Mouse (Mus musculus): Measurements from ENCODE around the gene Me3.

DNA sequence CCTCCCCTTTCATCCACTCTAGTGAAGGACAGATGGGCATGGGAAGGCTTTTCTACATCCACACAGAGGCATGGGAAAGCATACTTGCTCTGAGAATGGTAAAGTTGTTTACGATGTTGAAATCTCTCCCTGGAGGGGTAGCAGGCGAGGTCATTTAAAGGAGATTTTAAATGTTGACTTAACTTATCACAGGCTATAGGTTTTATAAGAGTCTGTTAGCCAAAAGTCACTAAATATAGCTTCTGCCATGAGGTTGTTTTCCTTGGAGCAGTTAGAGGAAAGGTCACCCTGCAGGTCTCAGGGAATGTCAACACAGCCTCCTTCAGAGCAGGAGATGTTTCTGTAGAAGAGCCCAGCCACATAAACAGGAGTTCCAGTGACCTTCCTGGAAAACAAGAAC, 85.3 kb downstream of the Me3 start:
- TF ChIP-seq CTCF (IDR thresholded peaks at IDR 0.05; ENCODE audit: extremely low read depth, insufficient read depth, insufficient read length, insufficient replicate concordance) = no peak
- TF ChIP-seq POLR2A (IDR thresholded peaks at IDR 0.05; ENCODE audit: low read depth, low read length) = no peak
